Mouse (Mus musculus) urinary bladder, postnatal 4 days (tissue): ENCODE measurements around the gene 3110070M22Rik.
"Not testable (repeated sequence)": the region's sequence is repeated elsewhere in the genome, so short reads cannot be mapped to it uniquely, and the experiment has no call there.

ENCODE experiments used
- DNase-seq, 2 experiments: peaks; one replicate each; pipeline ENCODE4 v3.0.0; 2021 to 2022; ENCODE audit warnings: low spot score in 2 of 2

Gene 3110070M22Rik

GRCm38 (mm10) chr13:119487880-119488580 lies at the start of gene 3110070M22Rik, which contains the start of gene Tmem267:
Gene 3110070M22Rik, minus strand, starts transcription at chr13:119488383.
Gene Tmem267, plus strand, starts transcription at chr13:119488039.
- peak; percentile 78 to 92 for DNase-seq

GRCm38 (mm10) chr13:119494938-119495337 lies 6.8 kb upstream of the 3110070M22Rik start:
- DNase-seq, result not testable (repeated sequence)

GRCm38 (mm10) chr13:119492083-119492482 lies 3.9 kb upstream of the 3110070M22Rik start:
- not testable (repeated sequence) for DNase-seq

GRCm38 (mm10) chr13:119487354-119487753 lies 829 bp downstream of the 3110070M22Rik start:
- DNase-seq, result no peak

GRCm38 (mm10) chr13:119477789-119478188 lies 10.4 kb downstream of the 3110070M22Rik start:
- DNase-seq, result no peak

- DNase-seq, result no peak
These were observed 11.6 kb downstream of the 3110070M22Rik start for GRCm38 (mm10) chr13:119476631-119477030.

- peak; percentile 76 to 84 for DNase-seq
These were observed 25.3 kb downstream of the 3110070M22Rik start, which contains the start of gene 4833420G17Rik for GRCm38 (mm10) chr13:119462596-119463560. Gene 4833420G17Rik, plus strand, starts transcription at chr13:119462768.

- DNase-seq, result no peak
These were observed 26.1 kb downstream of the 3110070M22Rik start for GRCm38 (mm10) chr13:119461900-119462595.

- DNase-seq, result no peak
These were observed 31.8 kb downstream of the 3110070M22Rik start for GRCm38 (mm10) chr13:119456342-119456741.

- DNase-seq, result no peak
These were observed 33.1 kb downstream of the 3110070M22Rik start for GRCm38 (mm10) chr13:119455082-119455481.

GRCm38 (mm10) chr13:119453563-119453962 lies 34.6 kb downstream of the 3110070M22Rik start:
- no peak for DNase-seq

GRCm38 (mm10) chr13:119442244-119442643 lies 45.9 kb downstream of the 3110070M22Rik start:
- no peak for DNase-seq
